Comparison of ENCODE assay signal across 8 mouse cellular contexts in genomic region chr10:34206783-34207502, GRCm38 (mm10). TPM values are rescaled to one million over a fixed set of nuclear protein-coding genes. Genes with fewer than 3 reads are reported as not detected.
DNase-seq lines count a peak whose midpoint lies in the region; ATAC-seq and TF ChIP-seq lines count a peak whose summit lies in the region.

No protein-coding gene starts in this region.

- no peak for TF ChIP-seq CTCF in E14TG2a.4 (conservative IDR thresholded peaks at IDR 0.05; ENCODE audit: low read length)
- peak; percentile 47 for TF ChIP-seq CTCF in brain, embryonic 14.5 days (IDR thresholded peaks at IDR 0.05; ENCODE audit: borderline replicate concordance, extremely low read depth, insufficient read depth, insufficient read length)
- no peak for TF ChIP-seq CTCF in lung, adult 2 months (IDR thresholded peaks at IDR 0.05; ENCODE audit: insufficient read depth, low read length)

- peak overlapping the region; percentile 85 for H3K9ac ChIP-seq in forebrain, embryonic 14.5 days (ENCODE audit: low read length)
- H3K9ac ChIP-seq in neural tube, embryonic 14.5 days (replicated peaks; ENCODE audit: low read depth, low read length) = peak overlapping the region; percentile 88

- H3K9me3 ChIP-seq in E14TG2a.4 (ENCODE audit: low read length) = no peaks in the 10 kb centered on the region
- no peaks in the 10 kb centered on the region for H3K9me3 ChIP-seq in forebrain, embryonic 14.5 days (replicated peaks; ENCODE audit: control insufficient read depth, low read length)
- H3K9me3 ChIP-seq in neural tube, embryonic 14.5 days (ENCODE audit: control insufficient read depth, low read length) = no peaks in the 10 kb centered on the region

- H3K27ac ChIP-seq in forebrain, embryonic 14.5 days (ENCODE audit: low read depth, low read length) = peak overlapping the region; percentile 52
- peak overlapping the region; percentile 57 for H3K27ac ChIP-seq in neural tube, embryonic 14.5 days (ENCODE audit: low read depth, low read length)

- H3K36me3 ChIP-seq in E14TG2a.4 (ENCODE audit: insufficient read depth, low read length) = peaks cover 21% of the 10 kb centered on the region
- no peaks in the 10 kb centered on the region for H3K36me3 ChIP-seq in forebrain, embryonic 14.5 days (ENCODE audit: control insufficient read depth, insufficient read depth, low read length)
- H3K36me3 ChIP-seq in neural tube, embryonic 14.5 days (ENCODE audit: control insufficient read depth, insufficient read depth, low read length) = no peaks in the 10 kb centered on the region

- H3K4me3 ChIP-seq in E14TG2a.4 (replicated peaks; ENCODE audit: low read length) = peak overlapping the region; percentile 98
- peak overlapping the region; percentile 84 for H3K4me3 ChIP-seq in forebrain, embryonic 14.5 days (ENCODE audit: low read depth, low read length)
- peak overlapping the region; percentile 66 for H3K4me3 ChIP-seq in lung, adult 2 months (replicated peaks; ENCODE audit: extremely low read depth, low read depth, low read length)
- peak overlapping the region; percentile 87 for H3K4me3 ChIP-seq in neural tube, embryonic 14.5 days (ENCODE audit: low read depth, low read length)

- peaks cover 38% of the 10 kb centered on the region for H3K4me1 ChIP-seq in E14TG2a.4 (replicated peaks; ENCODE audit: low read depth, low read length)
- peaks cover 4% of the 10 kb centered on the region; the same call in 1 of the 2 replicates for H3K4me1 ChIP-seq in forebrain, embryonic 14.5 days (ENCODE audit: control insufficient read depth, insufficient read depth, low read length)
- H3K4me1 ChIP-seq in lung, adult 2 months (ENCODE audit: control insufficient read depth, insufficient read depth, low read length) = no peaks in the 10 kb centered on the region
- no peaks in the 10 kb centered on the region for H3K4me1 ChIP-seq in neural tube, embryonic 14.5 days (ENCODE audit: control insufficient read depth, insufficient read depth, low read length)

- WGBS in forebrain, embryonic 14.5 days = under 1% methylated on average over 54 of the region's 65 CpGs
- under 1% methylated on average over 61 of the region's 65 CpGs for WGBS in lung, adult 2 months
- WGBS in neural tube, embryonic 14.5 days = under 1% methylated on average over 53 of the region's 65 CpGs

- H3K4me2 ChIP-seq in forebrain, embryonic 14.5 days (ENCODE audit: low read length) = peak overlapping the region; percentile 76
- peak overlapping the region; percentile 87 for H3K4me2 ChIP-seq in neural tube, embryonic 14.5 days (ENCODE audit: low read depth, low read length)

- peak; percentile 75 for TF ChIP-seq POLR2A in brain, embryonic 14.5 days (IDR thresholded peaks at IDR 0.05; ENCODE audit: borderline replicate concordance, extremely low read depth, insufficient read depth, insufficient read length, poor library complexity, severe bottlenecking)
- TF ChIP-seq POLR2A in lung, adult 2 months (IDR thresholded peaks at IDR 0.05; ENCODE audit: borderline replicate concordance, extremely low read depth, low read depth, low read length) = 0 out of 2 replicates have a peak, but pooled peaks have one; percentile 38

- peak; percentile 87 for DNase-seq in brain, embryonic 14.5 days (ENCODE audit: low read depth)
- peak; percentile 79 for DNase-seq in forebrain, embryonic 14.5 days (ENCODE audit: low spot score)
- peak; percentile 76 to 81 for DNase-seq in heart, postnatal 10 days
- peak; percentile 41 to 74 for DNase-seq in kidney, postnatal 36 days
- DNase-seq in lung, adult 2 months = peak; percentile 57
- peak; percentile 8 to 22 for DNase-seq in thymus, adult 18-20 months

- no peaks in the 10 kb centered on the region for H3K27me3 ChIP-seq in E14TG2a.4 (ENCODE audit: insufficient read depth, low read length)
- H3K27me3 ChIP-seq in forebrain, embryonic 14.5 days (replicated peaks; ENCODE audit: control insufficient read depth, insufficient read depth, low read length) = no peaks in the 10 kb centered on the region
- H3K27me3 ChIP-seq in neural tube, embryonic 14.5 days (ENCODE audit: control insufficient read depth, insufficient read depth, low read length) = no peaks in the 10 kb centered on the region

- intact Hi-C loops in heart, postnatal 10 days (cut with DNase I) = loop anchor here (2.0 to 5.0 kb wide), 2 partner anchors 74 to 120 kb away; no protein-coding TSS in a partner anchor

- ATAC-seq in forebrain, embryonic 14.5 days = peak; percentile 96
- ATAC-seq in neural tube, embryonic 14.5 days (ENCODE audit: low read depth) = peak; percentile 96

RNA-seq across cellular contexts. Expression of gene Dse, which starts 0.6 kb away (rescaled TPM):
- polyA plus RNA-seq in brain, embryonic 14.5 days (2012; rRNA removed) = 5.6 and 7.6 TPM in 2 replicates
- 6.2 and 7.6 TPM in 2 replicates for polyA plus RNA-seq in forebrain, embryonic 14.5 days (2014; fragmentation: Nextera tagmentation; extraction: Ambion mirVana)
- 1 to 10 TPM; 8.6 to 10.0 TPM for total RNA-seq in heart, postnatal 10 days (2021)
- 12.4 and 16.2 TPM in 2 replicates for polyA plus RNA-seq in lung, adult 2 months (2012; rRNA removed)
- 4.0 and 10.0 TPM in 2 replicates for polyA plus RNA-seq in neural tube, embryonic 14.5 days (2014; fragmentation: Nextera tagmentation; extraction: Ambion mirVana)

Comparison
In these comparisons a context has a peak if more than half of its experiments do, and no peak if none do; other contexts are left out.
1. Peak in every context shown above with its lines: DNase-seq, ATAC-seq, H3K4me3 ChIP-seq and H3K27ac ChIP-seq.
2. DNase-seq: peak in every context shown above with its lines; median percentile 87 in brain, embryonic 14.5 days; 79 in forebrain, embryonic 14.5 days; 78 in heart, postnatal 10 days; 58 in kidney, postnatal 36 days; 57 in lung, adult 2 months; 15 in thymus, adult 18-20 months.